Mouse (Mus musculus): ENCODE results near the gene Prkd2.

- TF ChIP-seq CTCF (IDR thresholded peaks at IDR 0.05; ENCODE audit: insufficient read depth, low read length) (no peak), POLR2A (IDR thresholded peaks at IDR 0.05; ENCODE audit: borderline replicate concordance, extremely low read depth, low read depth, low read length) (no peak)
Observed at GRCm38 (mm10) chr7:16914453-16915343, 72.0 kb downstream of the Prkd2 start.
